Mouse (Mus musculus) intestine, embryonic 15.5 days (tissue): Measurements from ENCODE around the gene Metap1d. TPM values are rescaled to one million over a fixed set of nuclear protein-coding genes. Genes with fewer than 3 reads are reported as not detected.

Experiments
- polyA plus RNA-seq: library from polyadenylated mRNA; unstranded; fragments of >200 nt; fragmentation: Nextera tagmentation; extraction: Ambion mirVana; gene quantifications from 2 replicates; pipeline ENCODE4 v1.2.1, GENCODE M21; 2015

The Metap1d gene
- polyA plus RNA-seq, 1 experiment from 2014 or later, result 32.9 TPM

Other genes with a start within 250 kb of the Metap1d start
- 71.4 and 83.5 TPM in 2 replicates for gene Dync1i2, start 241.6 kb upstream of the Metap1d start, polyA plus RNA-seq
- gene Slc25a12, start 85.5 kb upstream of the Metap1d start, polyA plus RNA-seq, result 27.3 and 29.2 TPM in 2 replicates
- gene Hat1, start 64.3 kb upstream of the Metap1d start, polyA plus RNA-seq, result 107 and 125 TPM in 2 replicates
- gene Dlx1, start 74.8 kb downstream of the Metap1d start, polyA plus RNA-seq, result 7.1 and 7.8 TPM in 2 replicates
- 3.2 and 4.7 TPM in 2 replicates for gene Dlx2, start 93.5 kb downstream of the Metap1d start, polyA plus RNA-seq